Mouse (Mus musculus) left cerebral cortex, postnatal 10 days (tissue): Measurements from ENCODE around the gene 1700025F22Rik. TPM values are rescaled to one million over a fixed set of nuclear protein-coding genes. Genes with fewer than 3 reads are reported as not detected.
"Not testable (repeated sequence)": the region's sequence is repeated elsewhere in the genome, so short reads cannot be mapped to it uniquely, and the experiment has no call there.

Source experiments
- DNase-seq, 2 experiments: peaks; one replicate each; pipeline ENCODE4 v3.0.0; 2021 to 2022; ENCODE audit warnings: low spot score in 2 of 2, mixed read lengths in 1 of 2; ENCODE audit errors: extremely low spot score in 1 of 2
- intact Hi-C: fragments of 180-260 bp; cut with DNase I; formaldehyde crosslinking; loops from one replicate; pipeline ENCODE4 v1.15.1; 2025
- total RNA-seq, 2 experiments: library from RNA; stranded (reverse); gene quantifications; 2 replicates each; pipeline ENCODE4 v1.2.3; 2021

Gene 1700025F22Rik
- not detected for total RNA-seq

GRCm38 (mm10) chr19:11165172-11165571 lies at the start of gene 1700025F22Rik:
TSS of gene 1700025F22Rik (minus strand) at chr19:11165320.
- DNase-seq, result no peak
- intact Hi-C loops, result no loop called here

- intact Hi-C loops, result no loop called here
- peak in 1 of 2 experiments; percentile 16 for DNase-seq
Measured at GRCm38 (mm10) chr19:11196546-11196945, 31.4 kb upstream of the 1700025F22Rik start, which contains the start of gene Ms4a13. TSS of gene Ms4a13 (minus strand) at chr19:11196737.

- intact Hi-C loops, result no loop called here
- no peak for DNase-seq
Measured at GRCm38 (mm10) chr19:11192552-11192951, 27.4 kb upstream of the 1700025F22Rik start.

GRCm38 (mm10) chr19:11184121-11184520 lies 19.0 kb upstream of the 1700025F22Rik start:
- DNase-seq, result no peak
- intact Hi-C loops, result no loop called here

- no peak for DNase-seq
- intact Hi-C loops, result no loop called here
Measured at GRCm38 (mm10) chr19:11177464-11177863, 12.3 kb upstream of the 1700025F22Rik start.

- intact Hi-C loops, DNase-seq: not testable (repeated sequence)
Measured at GRCm38 (mm10) chr19:11157890-11158289, 7.2 kb downstream of the 1700025F22Rik start.

GRCm38 (mm10) chr19:11135336-11135735 lies 29.8 kb downstream of the 1700025F22Rik start:
- intact Hi-C loops, result no loop called here
- no peak for DNase-seq

- intact Hi-C loops, result no loop called here
Measured at GRCm38 (mm10) chr19:11134852-11135251, 30.3 kb downstream of the 1700025F22Rik start.

GRCm38 (mm10) chr19:11130776-11131175 lies 34.3 kb downstream of the 1700025F22Rik start, which contains the start of gene 1700017D01Rik:
TSS of gene 1700017D01Rik (minus strand) at chr19:11130876.
- DNase-seq, intact Hi-C loops: not testable (repeated sequence)

More at GRCm38 (mm10) chr19:11134852-11135251, 30.3 kb downstream of the 1700025F22Rik start:
- no peak for DNase-seq

- intact Hi-C loops, result no loop called here
- DNase-seq, result no peak
Measured at GRCm38 (mm10) chr19:11129702-11130101, 35.4 kb downstream of the 1700025F22Rik start.

- DNase-seq, result peak in 1 of 2 experiments; percentile 23
- intact Hi-C loops, result not testable (repeated sequence)
Measured at GRCm38 (mm10) chr19:11121016-11121420, 44.1 kb downstream of the 1700025F22Rik start.

- intact Hi-C loops, result no loop called here
- DNase-seq, result no peak
Measured at GRCm38 (mm10) chr19:11119338-11119737, 45.8 kb downstream of the 1700025F22Rik start.

- intact Hi-C loops, result no loop called here
- DNase-seq, result no peak
Measured at GRCm38 (mm10) chr19:11107746-11108145, 57.4 kb downstream of the 1700025F22Rik start.

GRCm38 (mm10) chr19:11101880-11102279 lies 63.2 kb downstream of the 1700025F22Rik start:
- DNase-seq, result no peak
- intact Hi-C loops, result no loop called here

GRCm38 (mm10) chr19:11098401-11098800 lies 66.7 kb downstream of the 1700025F22Rik start:
- DNase-seq, result no peak
- intact Hi-C loops, result no loop called here

GRCm38 (mm10) chr19:11092131-11092530 lies 73.0 kb downstream of the 1700025F22Rik start:
- intact Hi-C loops, DNase-seq: not testable (repeated sequence)

Other genes starting within 250 kb of the 1700025F22Rik start
- gene Zp1, start 244.7 kb downstream of the 1700025F22Rik start, total RNA-seq, result not detected
- under 1 TPM; 0.21 to 0.34 TPM for gene Ptgdr2, start 228.2 kb downstream of the 1700025F22Rik start, total RNA-seq
- gene Ccdc86, start 216.1 kb downstream of the 1700025F22Rik start, total RNA-seq, result 10 to 100 TPM in 1 of 2 experiments, 1 to 10 TPM in 1; 9.6 to 10.2 TPM
- not detected for gene Ms4a10, start 190.7 kb downstream of the 1700025F22Rik start, total RNA-seq
- gene Ms4a15, start 172.1 kb downstream of the 1700025F22Rik start, total RNA-seq, result not detected
- gene Ms4a18, start 147.3 kb downstream of the 1700025F22Rik start, total RNA-seq, result not detected
- under 1 TPM in 1 of 2 experiments, not detected in 1; 0.43 TPM for gene Ms4a8a, start 84.2 kb downstream of the 1700025F22Rik start, total RNA-seq
- gene 1700017D01Rik, start 34.4 kb downstream of the 1700025F22Rik start, total RNA-seq, result not detected
- not detected for gene Ms4a13, start 31.4 kb upstream of the 1700025F22Rik start, total RNA-seq
- not detected for gene Ms4a12, start 67.1 kb upstream of the 1700025F22Rik start, total RNA-seq
- under 1 TPM in 1 of 2 experiments, not detected in 1; 0.17 TPM for gene Ms4a1, start 100.9 kb upstream of the 1700025F22Rik start, total RNA-seq
- not detected for gene Ms4a5, start 118.6 kb upstream of the 1700025F22Rik start, total RNA-seq
- not detected for gene Ms4a14, start 149.1 kb upstream of the 1700025F22Rik start, total RNA-seq
- 1 to 10 TPM in 1 of 2 experiments, not detected in 1; 1.1 TPM for gene Ms4a7, start 170.8 kb upstream of the 1700025F22Rik start, total RNA-seq
- 1 to 10 TPM in 1 of 2 experiments, under 1 TPM in 1; 0.59 to 1.3 TPM for gene Ms4a4a, start 210.2 kb upstream of the 1700025F22Rik start, total RNA-seq
- not detected for gene Ms4a4c, start 239.4 kb upstream of the 1700025F22Rik start, total RNA-seq